Mouse (Mus musculus) MEL (cell line): ENCODE data around the gene Gstt2. TPM values are rescaled to one million over a fixed set of nuclear protein-coding genes. Genes with fewer than 3 reads are reported as not detected.

Experiments used
- DNase-seq: peaks from one replicate; pipeline ENCODE4 v3.0.0; 2011; ENCODE audit warnings: low read depth, low spot score
- H3K27ac ChIP-seq: 2 replicates; pipeline ENCODE4 v1.5.1; 2012; ENCODE audit warnings: low read depth, mild to moderate bottlenecking, control low read depth, low read length, moderate library complexity; ENCODE audit not compliant: control insufficient read depth
- H3K27me3 ChIP-seq, 2 experiments: fragments of 150-350 bp in 1 of 2; sonication (generic) in 1 of 2; 2 replicates each; pipeline ENCODE4 v1.6.1; 2012; ENCODE audit warnings: low read length in 2 of 2, mild to moderate bottlenecking in 2 of 2, improper control_type of control experiment in 1 of 2, moderate library complexity in 1 of 2; ENCODE audit not compliant: insufficient read depth in 2 of 2, control insufficient read depth in 1 of 2
- H3K36me3 ChIP-seq, 2 experiments: 2 replicates each; pipeline ENCODE4 v1.6.1; 2012 to 2014; ENCODE audit warnings: low read length in 2 of 2, improper control_type of control experiment in 1 of 2, inconsistent platforms in 1 of 2, mild to moderate bottlenecking in 1 of 2; ENCODE audit not compliant: insufficient read depth in 2 of 2, control insufficient read depth in 1 of 2
- H3K4me1 ChIP-seq, 2 experiments: fragments of 150-350 bp in 1 of 2; sonication (generic) in 1 of 2; 2 replicates each; pipeline ENCODE4 v1.6.1; 2012; ENCODE audit warnings: low read length in 2 of 2, improper control_type of control experiment in 1 of 2, mild to moderate bottlenecking in 1 of 2; ENCODE audit not compliant: insufficient read depth in 2 of 2, control insufficient read depth in 1 of 2
- H3K4me3 ChIP-seq, 2 experiments: fragments of 150-350 bp in 1 of 2; sonication (generic) in 1 of 2; 2 replicates each; pipeline ENCODE4 v1.5.1; 2012; ENCODE audit warnings: low read depth in 2 of 2, low read length in 2 of 2, mild to moderate bottlenecking in 2 of 2, moderate library complexity in 2 of 2, control low read depth in 1 of 2, improper control_type of control experiment in 1 of 2; ENCODE audit not compliant: control insufficient read depth in 1 of 2, insufficient read depth in 1 of 2
- H3K79me2 ChIP-seq: 2 replicates; pipeline ENCODE4 v1.6.1; 2012; ENCODE audit warnings: mild to moderate bottlenecking, low read length, moderate library complexity; ENCODE audit not compliant: control insufficient read depth, poor library complexity, insufficient read depth
- H3K9ac ChIP-seq: 2 replicates; pipeline ENCODE4 v1.6.1; 2012; ENCODE audit warnings: low read depth, mild to moderate bottlenecking, control low read depth, low read length, moderate library complexity; ENCODE audit not compliant: control insufficient read depth, poor library complexity, severe bottlenecking
- H3K9me3 ChIP-seq: fragments of 150-350 bp; sonication (generic); replicated peaks from 2 replicates; pipeline ENCODE4 v1.6.1; 2012; ENCODE audit warnings: mild to moderate bottlenecking, low read length, improper control_type of control experiment, moderate library complexity; ENCODE audit not compliant: insufficient read depth
- CTCF ChIP-seq, 3 experiments: IDR thresholded peaks in 2 of 3; conservative IDR thresholded peaks in 1 of 3; 2 replicates each; pipeline ENCODE4 v1.5.1; 2011 to 2012; ENCODE audit warnings: low read length in 3 of 3, low read depth in 2 of 3, mild to moderate bottlenecking in 2 of 3, improper control_type of control experiment in 1 of 3, inconsistent platforms in 1 of 3, mixed read lengths in 1 of 3, moderate library complexity in 1 of 3; ENCODE audit not compliant: control insufficient read depth in 1 of 3, insufficient read depth in 1 of 3, poor library complexity in 1 of 3, severe bottlenecking in 1 of 3
- E2F4 ChIP-seq: IDR thresholded peaks from 2 replicates; pipeline ENCODE4 v1.6.1; 2011; ENCODE audit warnings: low read depth, low read length, improper control_type of control experiment, borderline replicate concordance
- EP300 ChIP-seq, 2 experiments: IDR thresholded peaks; 2 replicates each; pipeline ENCODE4 v1.6.1; 2011; ENCODE audit warnings: improper control_type of control experiment in 2 of 2, low read length in 2 of 2, low read depth in 1 of 2, mild to moderate bottlenecking in 1 of 2
- GABPA ChIP-seq: IDR thresholded peaks from 2 replicates; pipeline ENCODE4 v1.6.1; 2012; ENCODE audit warnings: low read depth, mild to moderate bottlenecking, inconsistent platforms, low read length, improper control_type of control experiment, moderate library complexity
- GATA1 ChIP-seq: IDR thresholded peaks from 2 replicates; pipeline ENCODE4 v1.6.1; 2011; ENCODE audit warnings: low read depth, low read length, improper control_type of control experiment
- MAX ChIP-seq: IDR thresholded peaks from 2 replicates; pipeline ENCODE4 v1.6.1; 2011; ENCODE audit warnings: low read length, improper control_type of control experiment
- MAZ ChIP-seq: IDR thresholded peaks from 2 replicates; pipeline ENCODE4 v1.6.1; 2012; ENCODE audit warnings: low read depth, mild to moderate bottlenecking, inconsistent platforms, low read length, improper control_type of control experiment
- MEF2A ChIP-seq: IDR thresholded peaks from 2 replicates; pipeline ENCODE4 v1.6.1; 2014; ENCODE audit warnings: low read depth, mild to moderate bottlenecking, inconsistent platforms, low read length, improper control_type of control experiment; ENCODE audit not compliant: poor library complexity, insufficient replicate concordance, severe bottlenecking; ENCODE audit errors: extremely low read depth
- MXI1 ChIP-seq: IDR thresholded peaks from 2 replicates; pipeline ENCODE4 v1.6.1; 2011; ENCODE audit warnings: mild to moderate bottlenecking, low read depth, low read length, improper control_type of control experiment
- MYB ChIP-seq: IDR thresholded peaks from 2 replicates; pipeline ENCODE4 v1.6.1; 2011; ENCODE audit warnings: mild to moderate bottlenecking, low read depth, low read length, improper control_type of control experiment
- NRF1 ChIP-seq: IDR thresholded peaks from 2 replicates; pipeline ENCODE4 v1.6.1; 2014; ENCODE audit warnings: low read depth, mild to moderate bottlenecking, inconsistent platforms, low read length, improper control_type of control experiment, moderate library complexity; ENCODE audit not compliant: poor library complexity, insufficient read depth, severe bottlenecking
- POLR2A ChIP-seq, 2 experiments: IDR thresholded peaks; 2 replicates each; pipeline ENCODE4 v1.6.1; 2011 to 2012; ENCODE audit warnings: low read length in 2 of 2, mild to moderate bottlenecking in 2 of 2, control low read depth in 1 of 2, improper control_type of control experiment in 1 of 2, low read depth in 1 of 2, moderate library complexity in 1 of 2; ENCODE audit not compliant: control insufficient read depth in 1 of 2, insufficient read depth in 1 of 2, poor library complexity in 1 of 2
- POLR2AphosphoS5 ChIP-seq: IDR thresholded peaks from 2 replicates; pipeline ENCODE4 v1.6.1; 2012; ENCODE audit warnings: low read depth, borderline replicate concordance, mild to moderate bottlenecking, inconsistent platforms, low read length, moderate library complexity, mixed read lengths
- RAD21 ChIP-seq: IDR thresholded peaks from 2 replicates; pipeline ENCODE4 v1.6.1; 2011; ENCODE audit warnings: mild to moderate bottlenecking, low read depth, low read length, improper control_type of control experiment
- RCOR1 ChIP-seq: IDR thresholded peaks from 2 replicates; pipeline ENCODE4 v1.6.1; 2012; ENCODE audit warnings: low read depth, mild to moderate bottlenecking, inconsistent platforms, low read length, improper control_type of control experiment
- SIN3A ChIP-seq: IDR thresholded peaks from 2 replicates; pipeline ENCODE4 v1.6.1; 2012; ENCODE audit warnings: low read length, improper control_type of control experiment, inconsistent platforms
- SMC3 ChIP-seq: IDR thresholded peaks from 2 replicates; pipeline ENCODE4 v1.6.1; 2011; ENCODE audit warnings: low read depth, low read length, improper control_type of control experiment
- TCF12 ChIP-seq: IDR thresholded peaks from 2 replicates; pipeline ENCODE4 v1.6.1; 2014; ENCODE audit warnings: low read depth, mild to moderate bottlenecking, inconsistent platforms, low read length, improper control_type of control experiment, moderate library complexity
- ZC3H11A ChIP-seq: IDR thresholded peaks from 2 replicates; pipeline ENCODE4 v1.6.1; 2012; ENCODE audit warnings: low read depth, mild to moderate bottlenecking, inconsistent platforms, low read length, improper control_type of control experiment
- ZKSCAN1 ChIP-seq: IDR thresholded peaks from 2 replicates; pipeline ENCODE4 v1.6.1; 2012; ENCODE audit warnings: low read depth, mild to moderate bottlenecking, inconsistent platforms, low read length, improper control_type of control experiment, moderate library complexity
- polyA plus RNA-seq, 2 experiments: library from polyadenylated mRNA; stranded (reverse) in 1 of 2; unstranded in 1 of 2; fragments of >175 nt in 1 of 2; fragments of >200 nt in 1 of 2; gene quantifications; 2 replicates each; pipeline versions ENCODE4 v1.2.1 to v1.2.4; 2012; ENCODE audit warnings: low replicate concordance in 2 of 2, low read depth in 1 of 2; ENCODE audit not compliant: insufficient read length in 2 of 2, insufficient read depth in 1 of 2, missing spikeins in 1 of 2
- total RNA-seq: library from RNA; depleted of rRNA; stranded (reverse); fragments of 300-350 nt; gene quantifications from 2 replicates; pipeline ENCODE4 v1.2.3, GENCODE M21; 2012

The Gstt2 gene
- total and polyA plus RNA-seq, 3 experiments, result 4.3 to 10.9 TPM; not detected in 1

GRCm38 (mm10) chr10:75794880-75795279, 42.3 kb downstream of the Gstt2 start:
- H3K4me3 ChIP-seq, result no peak overlapping the region
- no peak overlapping the region for H3K27ac ChIP-seq
- no peaks in the 10 kb centered on the region for H3K9me3 ChIP-seq
- H3K4me1 ChIP-seq, result peaks cover 0 to 10% of the 10 kb centered on the region in 2 experiments; a peak in 3 of 4 replicates
- H3K79me2 ChIP-seq, result no peaks in the 10 kb centered on the region
- no peak for TF ChIP-seq ZKSCAN1
- no peak for TF ChIP-seq ZC3H11A
- TF ChIP-seq CTCF (IDR thresholded peaks at IDR 0.05 in 2 of 3, conservative IDR thresholded peaks at IDR 0.05 in 1 of 3; ENCODE audit: control insufficient read depth in 1 of 3, insufficient read depth in 1 of 3, low read depth in 2 of 3, low read length in 3 of 3, poor library complexity in 1 of 3, severe bottlenecking in 1 of 3), result no peak
- TF ChIP-seq POLR2AphosphoS5, result no peak
- TF ChIP-seq MYB, result no peak
- no peak for TF ChIP-seq MAZ
- TF ChIP-seq TCF12, result no peak
- no peak for TF ChIP-seq RAD21
- no peak for TF ChIP-seq MAX
- TF ChIP-seq SMC3, result no peak
- TF ChIP-seq MEF2A, result no peak
- no peak for TF ChIP-seq GABPA
- no peak for TF ChIP-seq EP300 (IDR thresholded peaks at IDR 0.05; ENCODE audit: low read depth in 1 of 2, low read length in 2 of 2)
- no peak for TF ChIP-seq E2F4
- no peak for TF ChIP-seq GATA1
- no peak for TF ChIP-seq SIN3A
- TF ChIP-seq MXI1, result no peak
- DNase-seq, result no peak
- H3K36me3 ChIP-seq, result peaks cover 0 to 2% of the 10 kb centered on the region in 2 experiments; a peak in 1 of 4 replicates
- H3K9ac ChIP-seq, result no peak overlapping the region
- no peaks in the 10 kb centered on the region; a peak in 1 of 4 replicates for H3K27me3 ChIP-seq

- no peak for TF ChIP-seq GABPA
- no peak for TF ChIP-seq RCOR1
- TF ChIP-seq MAX, result no peak
- TF ChIP-seq SMC3, result 0 out of 2 replicates have a peak, but pooled peaks have one; percentile 10
- TF ChIP-seq POLR2AphosphoS5, result no peak
- no peak for TF ChIP-seq ZC3H11A
- TF ChIP-seq CTCF (IDR thresholded peaks at IDR 0.05 in 2 of 3, conservative IDR thresholded peaks at IDR 0.05 in 1 of 3; ENCODE audit: control insufficient read depth in 1 of 3, insufficient read depth in 1 of 3, low read depth in 2 of 3, low read length in 3 of 3, poor library complexity in 1 of 3, severe bottlenecking in 1 of 3), result peak in 1 of 3 experiments; percentile 17; a peak in 1 of 6 replicates
- no peak for TF ChIP-seq POLR2A (IDR thresholded peaks at IDR 0.05; ENCODE audit: control insufficient read depth in 1 of 2, insufficient read depth in 1 of 2, low read depth in 1 of 2, low read length in 2 of 2, poor library complexity in 1 of 2)
- TF ChIP-seq NRF1, result no peak
- Histone ChIP-seq H3K4me3 (no peak overlapping the region), H3K36me3 (no peaks in the 10 kb centered on the region), H3K79me2 (no peaks in the 10 kb centered on the region), H3K27me3 (peaks cover 3% of the 10 kb centered on the region in 2 experiments; a peak in 3 of 4 replicates), H3K9me3 (no peaks in the 10 kb centered on the region), H3K27ac (no peak overlapping the region), H3K9ac (no peak overlapping the region), H3K4me1 (peaks cover 0 to 4% of the 10 kb centered on the region in 2 experiments; a peak in 1 of 4 replicates)
- peak; percentile 14 for DNase-seq
These were observed 46.5 kb downstream of the Gstt2 start for GRCm38 (mm10) chr10:75790773-75791172.
